Mouse (Mus musculus): Measurements from ENCODE around the gene Mlycd.

DNA sequence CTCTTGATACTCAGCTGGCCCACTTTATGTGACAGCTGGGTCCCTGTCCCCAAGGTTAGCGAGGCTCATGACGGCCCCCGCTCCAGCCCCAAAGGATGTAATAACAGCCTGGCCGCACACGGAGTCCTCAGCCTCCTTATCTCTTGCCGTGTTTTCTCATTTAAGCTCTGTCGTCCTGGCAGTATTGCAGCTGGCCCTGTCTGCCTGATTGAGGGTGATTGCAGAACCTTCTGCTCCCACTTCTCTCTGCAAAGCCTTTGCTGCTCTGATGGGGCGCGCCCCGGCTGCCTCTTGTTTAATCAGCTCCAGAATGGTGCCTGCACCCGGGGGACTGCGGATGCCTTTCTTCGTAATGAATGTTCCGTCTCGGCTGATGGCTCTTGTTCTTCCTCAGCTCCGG lies 65.0 kb downstream of the Mlycd start:
- TF ChIP-seq ZNF384 (IDR thresholded peaks at IDR 0.05; ENCODE audit: low read depth, low read length) = no peak
- TF ChIP-seq MXI1 (IDR thresholded peaks at IDR 0.05; ENCODE audit: low read depth, low read length) = no peak
- TF ChIP-seq POLR2A (IDR thresholded peaks at IDR 0.05; ENCODE audit: low read depth, low read length) = no peak
- TF ChIP-seq UBTF (IDR thresholded peaks at IDR 0.05; ENCODE audit: low read depth, low read length) = no peak
- TF ChIP-seq EP300 (IDR thresholded peaks at IDR 0.05; ENCODE audit: low read length) = no peak
- no peak for TF ChIP-seq MAFK (IDR thresholded peaks at IDR 0.05; ENCODE audit: insufficient replicate concordance, low read length)
- no peak for TF ChIP-seq CTCF (conservative IDR thresholded peaks at IDR 0.05 in 1 of 2, IDR thresholded peaks at IDR 0.05 in 1 of 2; ENCODE audit: low read depth in 2 of 2, low read length in 2 of 2)
- no peak for TF ChIP-seq ZC3H11A (IDR thresholded peaks at IDR 0.05; ENCODE audit: low read depth, low read length)
- no peak for TF ChIP-seq CHD2 (IDR thresholded peaks at IDR 0.05; ENCODE audit: low read length)
- TF ChIP-seq MAX (IDR thresholded peaks at IDR 0.05; ENCODE audit: low read length) = no peak
